Mouse (Mus musculus): Measurements from ENCODE around the gene Tcaf3.

Gene Tcaf3

GRCm38 (mm10) chr6:42542036-42543031 lies 55.2 kb downstream of the Tcaf3 start:
- DNase-seq, result no peak

- DNase-seq, result no peak
Observed at GRCm38 (mm10) chr6:42540681-42541080, 56.8 kb downstream of the Tcaf3 start.

- DNase-seq, result no peak
Observed at GRCm38 (mm10) chr6:42539711-42540110, 57.8 kb downstream of the Tcaf3 start.
